Mouse (Mus musculus) olfactory bulb, adult 2 months (tissue): ENCODE data around the gene 4632433K11Rik. TPM values are rescaled to one million over a fixed set of nuclear protein-coding genes. Genes with fewer than 3 reads are reported as not detected.

Experiments used
- H3K27ac ChIP-seq: fragments of 200-500 bp; 2 replicates; pipeline ENCODE4 v1.5.1; 2012; ENCODE audit warnings: low read depth, low read length; ENCODE audit not compliant: insufficient read depth
- H3K4me1 ChIP-seq: fragments of 200-500 bp; 2 replicates; pipeline ENCODE4 v1.6.1; 2012; ENCODE audit warnings: low read length; ENCODE audit not compliant: control insufficient read depth, insufficient read depth
- H3K4me3 ChIP-seq: fragments of 200-500 bp; 2 replicates; pipeline ENCODE4 v1.5.1; 2012; ENCODE audit warnings: mild to moderate bottlenecking, low read depth, low read length, moderate library complexity; ENCODE audit not compliant: insufficient read depth
- CTCF ChIP-seq: fragments of 200-500 bp; IDR thresholded peaks from 2 replicates; pipeline ENCODE4 v1.5.1; 2012; ENCODE audit warnings: low read depth, mild to moderate bottlenecking, low read length, moderate library complexity; ENCODE audit not compliant: insufficient read depth
- POLR2A ChIP-seq: fragments of 200-500 bp; IDR thresholded peaks from 2 replicates; pipeline ENCODE4 v1.6.1; 2012; ENCODE audit warnings: mild to moderate bottlenecking, low read depth, low read length, moderate library complexity; ENCODE audit not compliant: insufficient read depth
- WGBS: fragments of 180-500 bp; shearing (Covaris S2); methylation state at CpG from one replicate; pipeline ENCODE4 v1.1.7; 2018; 5-methylcytosine and 5-hydroxymethylcytosine counted together
- polyA plus RNA-seq: library from polyadenylated mRNA; stranded (reverse); fragments of >200 nt; gene quantifications from 2 replicates; pipeline ENCODE4 v1.2.4, GENCODE M21; 2012; ENCODE audit warnings: low replicate concordance; ENCODE audit not compliant: missing spikeins, insufficient read depth, insufficient read length

The 4632433K11Rik gene
- polyA plus RNA-seq, 1 experiment = not detected

DNA sequence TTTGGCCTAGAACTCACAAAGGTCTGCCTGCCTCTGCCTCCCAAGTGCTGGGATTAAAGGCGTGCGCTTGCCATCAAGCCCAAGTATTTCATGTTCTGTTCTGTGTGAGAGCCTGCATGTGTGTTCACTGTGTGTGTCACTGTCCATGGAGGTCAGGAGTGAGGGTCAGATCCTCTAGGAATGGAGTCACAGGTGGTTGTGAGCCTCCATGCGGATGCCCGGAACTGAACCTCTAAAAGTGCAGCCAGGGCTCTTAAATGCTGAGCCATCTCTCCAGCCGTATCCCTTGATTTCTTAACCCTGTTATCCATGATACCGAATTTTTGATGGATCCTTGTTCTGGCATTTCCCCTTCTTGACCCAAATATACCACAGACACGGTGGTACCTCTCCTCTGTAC is 3.1 kb downstream of the 4632433K11Rik start:
- no peak overlapping the region for H3K4me3 ChIP-seq
- TF ChIP-seq POLR2A = no peak
- TF ChIP-seq CTCF = no peak
- H3K27ac ChIP-seq = no peak overlapping the region
- 95% methylated on average over 7 of the region's 7 CpGs for WGBS
- no peaks in the 10 kb centered on the region; the same call in 1 of the 2 replicates for H3K4me1 ChIP-seq

DNA sequence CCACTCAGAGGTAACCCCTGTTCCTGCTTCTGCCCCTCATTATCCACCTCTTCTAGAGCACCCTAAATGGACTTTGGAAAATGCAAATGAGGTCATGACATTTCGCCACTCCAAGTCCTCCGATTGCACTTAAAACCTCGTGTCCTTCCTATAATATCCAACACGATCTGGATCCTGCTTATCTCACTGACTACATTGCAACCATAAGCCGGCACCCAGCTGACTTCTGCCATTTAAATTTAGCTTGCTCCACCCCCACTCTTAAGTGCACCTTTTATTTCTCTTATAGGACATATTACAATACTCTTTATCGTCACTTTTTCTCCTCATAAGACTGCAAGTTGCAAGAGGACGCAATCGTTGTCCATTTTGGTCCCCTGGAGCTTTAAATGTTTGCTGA is 3.5 kb downstream of the 4632433K11Rik start:
- Histone ChIP-seq H3K27ac (peak overlapping the region; percentile 52; the same call in 1 of the 2 replicates), H3K4me3 (no peak overlapping the region), H3K4me1 (no peaks in the 10 kb centered on the region; the same call in 1 of the 2 replicates)
- WGBS = 74% methylated on average over 8 of the region's 8 CpGs
- TF ChIP-seq POLR2A (no peak), CTCF (no peak)

DNA sequence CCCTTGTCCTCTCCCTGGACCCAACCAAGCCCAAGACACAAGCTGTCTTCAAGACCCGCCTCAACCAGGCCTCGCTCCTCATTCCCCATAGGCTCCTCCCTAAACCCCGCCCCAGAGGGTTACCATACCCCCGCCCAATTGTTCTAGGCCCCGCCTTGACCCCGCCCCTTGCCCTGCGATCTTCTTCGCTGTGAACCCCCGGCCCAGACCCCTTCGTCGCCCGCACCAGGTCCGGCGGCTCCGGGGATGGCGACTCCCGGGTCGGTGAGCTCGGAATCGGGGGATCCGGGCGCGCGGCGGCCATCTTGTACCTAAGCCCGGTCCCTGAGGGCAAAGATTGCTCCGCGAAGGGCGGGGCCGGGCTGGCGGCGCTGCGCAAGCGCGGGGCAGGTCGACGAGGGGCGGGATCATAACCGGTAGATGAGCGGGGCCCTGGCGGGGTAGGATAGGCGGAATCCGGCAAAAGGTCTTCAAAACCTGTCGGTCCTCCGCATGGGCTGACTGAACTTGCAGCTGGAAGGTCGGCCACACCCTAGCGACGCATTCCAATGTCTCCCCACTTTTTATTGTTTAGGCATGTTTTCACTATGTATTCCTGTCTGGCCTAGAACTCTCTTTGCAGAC is 4.3 kb downstream of the 4632433K11Rik start, which contains the start of gene Zfp784:
TSS of gene Zfp784 (minus strand) at position 338 of the 624 bp plus-strand sequence.
- Histone ChIP-seq H3K27ac (peak within 1 kb of the TSS; percentile 84), H3K4me1 (no peaks in the 10 kb centered on the region; the same call in 1 of the 2 replicates), H3K4me3 (peak within 1 kb of the TSS; percentile 79)
- under 1% methylated on average over 48 of the region's 48 CpGs for WGBS
- no peak for TF ChIP-seq CTCF
- peak; percentile 94 for TF ChIP-seq POLR2A

DNA sequence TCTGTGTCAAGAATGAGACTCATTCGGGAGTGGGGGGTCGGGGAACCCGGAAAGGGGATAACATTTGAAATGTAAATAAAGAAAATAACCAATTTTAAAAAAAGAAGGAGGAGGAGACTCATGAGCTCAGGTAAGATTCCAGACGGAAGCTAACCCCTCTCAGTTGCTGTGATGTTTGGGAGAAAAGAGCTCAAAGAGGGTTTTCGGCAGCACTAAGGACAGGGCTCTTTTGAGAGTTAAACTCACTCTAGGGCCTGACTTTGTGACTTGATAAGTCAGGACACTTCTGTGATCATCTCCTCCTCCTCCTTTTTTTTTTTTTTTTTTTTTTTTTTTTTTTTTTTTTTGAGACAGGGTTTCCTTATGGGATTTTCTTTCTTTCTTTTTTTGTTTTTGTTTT is 5.0 kb downstream of the 4632433K11Rik start:
- H3K4me1 ChIP-seq = no peaks in the 10 kb centered on the region; the same call in 1 of the 2 replicates
- no peak overlapping the region for H3K4me3 ChIP-seq
- 15% methylated on average over 5 of the region's 5 CpGs for WGBS
- H3K27ac ChIP-seq = no peak overlapping the region; the same call in 1 of the 2 replicates
- TF ChIP-seq CTCF (no peak), POLR2A (no peak)

DNA sequence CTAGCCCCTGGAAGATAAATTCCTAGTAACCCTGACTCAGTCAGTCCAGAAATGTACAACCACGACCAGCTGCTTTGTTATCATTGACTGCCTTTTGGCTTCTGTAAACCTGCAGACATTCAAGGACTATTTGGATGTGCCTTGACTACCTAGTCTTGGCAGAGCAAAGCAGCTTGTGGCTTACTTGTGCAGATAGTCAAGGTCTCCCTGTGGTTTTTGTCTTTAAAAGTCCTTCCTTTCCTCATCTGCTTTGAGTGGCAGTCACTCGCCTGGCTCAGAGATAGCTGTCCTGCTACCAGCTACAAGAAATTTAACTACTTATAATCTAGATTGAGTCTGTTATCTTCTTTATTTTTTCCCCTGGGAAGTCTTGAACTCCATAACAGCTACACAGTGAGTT is 11.1 kb downstream of the 4632433K11Rik start:
- H3K4me3 ChIP-seq = no peak overlapping the region
- WGBS = 84% methylated on average over 2 of the region's 2 CpGs
- no peak overlapping the region for H3K27ac ChIP-seq
- TF ChIP-seq CTCF = no peak
- no peak for TF ChIP-seq POLR2A
- no peaks in the 10 kb centered on the region for H3K4me1 ChIP-seq

DNA sequence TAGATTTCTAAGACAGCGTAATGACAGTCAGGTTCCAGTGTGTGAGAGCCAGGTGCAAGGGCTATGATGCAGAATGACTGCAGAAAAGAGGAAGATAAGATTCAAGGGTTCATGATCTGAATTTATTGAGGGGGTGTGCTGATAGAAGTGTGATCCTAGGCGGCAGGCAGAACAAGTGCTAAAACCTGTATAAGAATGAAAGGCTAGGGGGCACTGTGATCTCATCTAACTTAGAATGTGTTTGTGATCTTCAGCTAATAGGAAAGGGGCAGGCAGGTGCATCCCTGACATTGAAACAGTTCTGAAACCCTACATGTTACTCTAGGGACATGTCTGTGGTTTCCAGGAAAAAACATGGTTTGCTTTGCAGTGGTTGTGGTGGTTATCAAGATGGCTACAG is 12.2 kb downstream of the 4632433K11Rik start:
- Histone ChIP-seq H3K4me1 (no peaks in the 10 kb centered on the region), H3K27ac (no peak overlapping the region), H3K4me3 (no peak overlapping the region)
- TF ChIP-seq POLR2A (no peak), CTCF (no peak)
- 65% methylated on average over 2 of the region's 2 CpGs for WGBS

DNA sequence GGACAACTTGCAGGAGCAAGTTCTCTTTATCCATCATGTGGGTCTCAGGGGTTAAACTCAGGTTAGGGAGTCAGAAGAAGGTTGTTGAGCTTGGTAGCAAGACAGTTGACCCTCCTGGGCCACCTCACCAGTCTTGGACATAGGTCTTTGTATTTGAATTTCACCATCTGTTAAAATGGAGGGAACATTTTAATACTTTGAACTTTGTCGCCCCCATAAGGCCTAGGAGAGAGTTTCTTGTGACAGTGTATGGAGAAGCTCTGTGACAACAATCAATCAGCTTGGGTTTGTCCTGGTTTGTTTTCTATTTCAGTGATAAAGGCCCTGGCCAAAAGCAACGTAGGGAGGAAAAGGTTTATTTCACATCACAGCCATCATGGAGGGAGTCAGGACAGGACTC is 13.4 kb downstream of the 4632433K11Rik start:
- Histone ChIP-seq H3K27ac (no peak overlapping the region), H3K4me1 (no peaks in the 10 kb centered on the region), H3K4me3 (no peak overlapping the region)
- WGBS = 28% methylated on average over 2 of the region's 2 CpGs
- no peak for TF ChIP-seq CTCF
- TF ChIP-seq POLR2A = no peak

DNA sequence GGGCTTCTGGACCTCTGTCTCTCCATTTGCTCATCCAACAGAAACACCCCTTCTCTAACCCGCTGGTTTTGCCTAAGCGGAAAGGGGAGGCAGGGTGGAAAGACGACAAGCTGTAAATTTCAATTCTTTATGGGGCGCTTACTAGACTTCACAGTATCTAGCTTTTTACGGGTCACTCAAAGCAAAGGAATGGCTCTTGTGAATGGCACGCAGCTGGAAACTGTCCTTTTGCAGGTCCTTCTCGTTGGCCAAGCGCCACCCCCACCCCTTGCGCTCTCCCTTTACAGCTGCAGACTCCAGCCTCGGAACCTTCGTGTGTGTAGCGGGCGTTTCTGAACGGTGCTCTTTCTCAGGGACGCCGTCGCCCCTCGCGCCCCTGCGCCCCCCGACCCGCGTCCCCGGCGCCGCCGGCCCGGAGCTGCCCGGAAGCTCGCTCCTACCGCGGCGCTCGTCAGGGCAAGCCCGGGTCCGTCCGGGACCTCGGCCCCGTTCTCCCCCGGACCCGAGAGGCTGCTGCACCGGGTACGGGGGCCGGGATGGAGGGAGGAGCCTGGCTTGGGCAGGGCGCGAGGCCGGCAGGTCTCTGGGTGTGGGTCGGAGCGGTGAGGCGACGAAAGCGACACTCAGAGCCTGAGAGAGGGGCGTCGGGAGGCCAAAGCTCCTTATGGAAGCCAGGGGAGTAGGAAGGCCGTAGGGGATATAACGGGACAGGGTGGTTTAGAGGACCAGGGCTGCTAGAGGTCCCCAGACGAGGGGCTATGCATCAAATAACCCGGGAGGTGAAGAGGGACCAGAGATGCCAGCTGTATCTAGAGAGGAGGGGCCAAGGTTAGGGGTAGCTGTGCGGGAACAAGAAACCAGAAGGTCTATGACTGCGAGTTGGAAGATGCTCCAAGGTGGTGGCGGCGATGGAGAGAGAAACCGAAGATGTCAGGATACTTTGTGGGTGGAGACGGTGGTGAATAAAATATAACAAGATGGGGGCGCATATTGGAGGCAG is 17.6 kb downstream of the 4632433K11Rik start, which contains the start of gene Zfp580:
TSS of gene Zfp580 (plus strand) at position 346 of the 1,000 bp plus-strand sequence.
- H3K4me1 ChIP-seq = peaks cover 19% of the 10 kb centered on the region
- TF ChIP-seq POLR2A (peak; percentile 70), CTCF (no peak)
- peak within 1 kb of the TSS; percentile 78 for H3K4me3 ChIP-seq
- under 1% methylated on average over 64 of the region's 65 CpGs for WGBS
- H3K27ac ChIP-seq = peak within 1 kb of the TSS; percentile 70
